Mouse (Mus musculus): ENCODE results near the gene Alk. TPM values are rescaled to one million over a fixed set of nuclear protein-coding genes. Genes with fewer than 3 reads are reported as not detected.

The Alk gene
- polyA plus RNA-seq, 1 experiment from 2014 or later: 0.11 TPM

DNA sequence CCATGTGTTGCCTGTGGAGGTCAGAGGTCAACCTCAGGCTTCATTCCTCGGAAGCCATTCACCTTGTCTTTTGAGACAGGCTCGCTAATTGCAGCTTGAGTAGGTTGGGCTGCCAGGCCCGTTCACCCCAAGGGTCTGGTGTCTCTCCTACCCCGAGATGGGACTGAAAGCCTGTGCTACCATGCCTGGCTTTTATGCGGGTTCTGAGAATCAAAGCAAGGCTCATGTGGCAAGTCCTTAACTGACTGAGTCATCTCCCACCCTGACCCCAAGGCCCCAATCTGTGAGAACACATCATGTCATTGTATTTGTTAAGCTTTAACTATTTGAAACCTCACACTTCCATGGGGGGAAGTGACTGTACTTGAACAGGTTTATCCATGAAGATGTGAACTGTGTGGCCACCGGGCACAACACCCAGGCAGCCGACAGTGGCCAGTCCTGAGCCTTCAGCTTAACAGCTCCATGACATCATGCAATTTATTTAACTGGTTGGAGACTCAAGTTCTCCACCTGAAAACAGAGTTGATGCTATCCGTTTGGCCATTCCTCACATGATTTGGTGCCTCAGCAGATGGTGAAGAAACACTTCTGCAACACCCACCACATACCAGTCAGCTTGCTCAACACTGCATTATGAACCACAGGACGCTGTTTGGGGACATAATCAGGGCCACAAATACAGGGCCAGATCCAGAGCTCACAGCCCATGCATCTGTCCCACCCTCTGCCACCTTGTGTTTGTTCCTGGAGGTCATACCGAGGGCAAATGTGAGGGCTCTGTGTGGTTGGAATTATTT, 446.4 kb downstream of the Alk start:
- H3K9ac ChIP-seq (ENCODE audit: low read depth, low read length): no peak overlapping the region
- ATAC-seq (replicated peaks; ENCODE audit: low FRiP score, low read depth): no peak
- H3K36me3 ChIP-seq (ENCODE audit: insufficient read depth, low read length): no peaks in the 10 kb centered on the region
- H3K27me3 ChIP-seq (ENCODE audit: insufficient read depth, low read length): no peaks in the 10 kb centered on the region
- no peaks in the 10 kb centered on the region for H3K4me1 ChIP-seq (replicated peaks; ENCODE audit: insufficient read depth, low read length)
- no peaks in the 10 kb centered on the region for H3K9me3 ChIP-seq (replicated peaks; ENCODE audit: low read length)
- H3K4me2 ChIP-seq (ENCODE audit: low read length): no peak overlapping the region
- 72% methylated on average over 10 of the region's 10 CpGs for WGBS
- DNase-seq (ENCODE audit: low spot score): no peak
- H3K27ac ChIP-seq: no peak overlapping the region
- no peak overlapping the region for H3K4me3 ChIP-seq (replicated peaks; ENCODE audit: low read depth, low read length)
- no peak for TF ChIP-seq CTCF (IDR thresholded peaks at IDR 0.05; ENCODE audit: low read depth)

DNA sequence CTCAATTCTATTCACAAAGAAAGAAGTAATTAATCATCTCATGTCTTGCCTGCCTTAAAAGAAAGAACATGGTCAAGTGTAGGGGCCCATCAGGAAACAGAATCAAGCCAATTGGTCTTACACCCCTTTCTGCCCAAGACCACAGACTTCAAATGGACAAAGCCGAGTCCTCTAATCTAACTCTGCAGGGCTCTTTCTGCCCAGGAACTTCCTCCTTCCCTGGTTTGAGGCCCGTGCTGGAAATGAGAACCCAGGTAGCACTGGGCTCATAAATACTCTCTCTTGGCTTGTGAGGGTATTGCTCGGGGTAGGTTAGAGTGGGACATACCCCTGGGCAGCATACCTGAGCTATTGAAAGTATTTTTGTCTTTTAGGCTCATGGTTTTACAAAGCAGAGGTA, 451.4 kb downstream of the Alk start:
- DNase-seq (ENCODE audit: low spot score) (no peak), ATAC-seq (replicated peaks; ENCODE audit: low FRiP score, low read depth) (no peak)
- Histone ChIP-seq H3K9me3 (replicated peaks; ENCODE audit: low read length) (no peaks in the 10 kb centered on the region), H3K27ac (no peak overlapping the region), H3K9ac (ENCODE audit: low read depth, low read length) (no peak overlapping the region), H3K4me2 (ENCODE audit: low read length) (no peak overlapping the region), H3K4me1 (replicated peaks; ENCODE audit: insufficient read depth, low read length) (no peaks in the 10 kb centered on the region), H3K4me3 (replicated peaks; ENCODE audit: low read depth, low read length) (no peak overlapping the region), H3K36me3 (ENCODE audit: insufficient read depth, low read length) (no peaks in the 10 kb centered on the region), H3K27me3 (ENCODE audit: insufficient read depth, low read length) (no peaks in the 10 kb centered on the region)
- 84% methylated on average over 3 of the region's 3 CpGs for WGBS
- no peak for TF ChIP-seq CTCF (IDR thresholded peaks at IDR 0.05; ENCODE audit: low read depth)

DNA sequence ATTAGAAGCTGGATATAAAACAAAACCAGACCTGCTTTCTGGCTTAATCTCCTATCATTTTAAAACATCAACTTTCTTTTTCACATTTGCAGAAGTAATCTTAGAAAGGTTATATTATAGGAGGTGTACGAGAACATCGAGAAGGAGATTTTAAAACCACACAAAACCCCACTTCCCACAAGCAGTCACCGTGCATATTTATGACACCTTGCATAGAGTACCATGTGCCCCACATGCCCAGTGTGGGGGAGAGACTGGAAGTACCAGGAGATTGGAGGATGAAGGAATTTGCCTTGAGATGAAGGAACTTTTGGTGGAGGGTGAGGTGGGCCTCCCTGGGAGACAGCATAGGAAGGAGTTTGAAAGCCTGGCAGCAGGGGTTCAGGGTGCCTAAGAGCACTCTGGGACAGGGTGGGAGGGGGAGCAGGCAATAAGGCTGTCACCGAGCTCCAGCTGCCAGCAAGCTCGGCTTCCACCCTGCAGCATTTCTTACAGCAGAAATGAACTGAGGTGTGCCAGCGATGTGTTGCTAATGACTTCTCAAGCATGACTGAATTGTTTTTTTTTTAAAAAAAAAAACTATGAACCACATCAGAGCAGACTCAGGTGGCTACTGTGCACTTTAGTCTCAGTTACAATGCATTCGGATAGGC, 459.4 kb downstream of the Alk start:
- TF ChIP-seq CTCF (IDR thresholded peaks at IDR 0.05; ENCODE audit: low read depth): no peak
- H3K9ac ChIP-seq (ENCODE audit: low read depth, low read length): no peak overlapping the region
- peak; percentile 49 for ATAC-seq (replicated peaks; ENCODE audit: low FRiP score, low read depth)
- no peaks in the 10 kb centered on the region for H3K36me3 ChIP-seq (ENCODE audit: insufficient read depth, low read length)
- H3K27me3 ChIP-seq (ENCODE audit: insufficient read depth, low read length): no peaks in the 10 kb centered on the region
- no peaks in the 10 kb centered on the region for H3K4me1 ChIP-seq (replicated peaks; ENCODE audit: insufficient read depth, low read length)
- H3K27ac ChIP-seq: no peak overlapping the region
- no peaks in the 10 kb centered on the region for H3K9me3 ChIP-seq (replicated peaks; ENCODE audit: low read length)
- no peak overlapping the region for H3K4me3 ChIP-seq (replicated peaks; ENCODE audit: low read depth, low read length)
- 36% methylated on average over 7 of the region's 7 CpGs for WGBS
- H3K4me2 ChIP-seq (ENCODE audit: low read length): no peak overlapping the region
- DNase-seq (ENCODE audit: low spot score): peak; percentile 63

DNA sequence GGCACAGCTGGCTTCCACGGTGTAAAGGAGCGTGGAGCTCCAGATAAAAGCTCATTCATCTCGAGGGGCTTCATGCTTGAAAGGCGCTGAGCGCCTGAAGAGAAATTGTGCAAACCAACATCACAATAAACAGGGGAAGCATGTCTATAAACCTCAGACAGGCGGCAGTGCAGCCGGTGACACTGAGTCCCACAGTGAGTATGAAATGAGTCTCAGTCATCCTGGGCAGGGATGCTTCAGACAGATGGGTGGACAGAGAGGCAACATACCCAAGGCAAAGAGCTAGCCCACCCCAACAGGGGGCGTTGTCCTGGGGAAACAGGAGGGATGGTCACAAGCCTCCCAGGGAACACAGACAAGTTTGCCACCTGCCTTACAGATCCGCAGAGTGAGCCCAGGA, 460.0 kb downstream of the Alk start:
- Histone ChIP-seq H3K36me3 (ENCODE audit: insufficient read depth, low read length) (no peaks in the 10 kb centered on the region), H3K4me2 (ENCODE audit: low read length) (no peak overlapping the region), H3K9me3 (replicated peaks; ENCODE audit: low read length) (no peaks in the 10 kb centered on the region), H3K27me3 (ENCODE audit: insufficient read depth, low read length) (no peaks in the 10 kb centered on the region), H3K27ac (no peak overlapping the region), H3K9ac (ENCODE audit: low read depth, low read length) (no peak overlapping the region), H3K4me1 (replicated peaks; ENCODE audit: insufficient read depth, low read length) (no peaks in the 10 kb centered on the region), H3K4me3 (replicated peaks; ENCODE audit: low read depth, low read length) (no peak overlapping the region)
- ATAC-seq (replicated peaks; ENCODE audit: low FRiP score, low read depth) (no peak), DNase-seq (ENCODE audit: low spot score) (no peak)
- WGBS: 45% methylated on average over 9 of the region's 9 CpGs
- TF ChIP-seq CTCF (IDR thresholded peaks at IDR 0.05; ENCODE audit: low read depth): no peak; the same call in 1 of the 2 replicates

DNA sequence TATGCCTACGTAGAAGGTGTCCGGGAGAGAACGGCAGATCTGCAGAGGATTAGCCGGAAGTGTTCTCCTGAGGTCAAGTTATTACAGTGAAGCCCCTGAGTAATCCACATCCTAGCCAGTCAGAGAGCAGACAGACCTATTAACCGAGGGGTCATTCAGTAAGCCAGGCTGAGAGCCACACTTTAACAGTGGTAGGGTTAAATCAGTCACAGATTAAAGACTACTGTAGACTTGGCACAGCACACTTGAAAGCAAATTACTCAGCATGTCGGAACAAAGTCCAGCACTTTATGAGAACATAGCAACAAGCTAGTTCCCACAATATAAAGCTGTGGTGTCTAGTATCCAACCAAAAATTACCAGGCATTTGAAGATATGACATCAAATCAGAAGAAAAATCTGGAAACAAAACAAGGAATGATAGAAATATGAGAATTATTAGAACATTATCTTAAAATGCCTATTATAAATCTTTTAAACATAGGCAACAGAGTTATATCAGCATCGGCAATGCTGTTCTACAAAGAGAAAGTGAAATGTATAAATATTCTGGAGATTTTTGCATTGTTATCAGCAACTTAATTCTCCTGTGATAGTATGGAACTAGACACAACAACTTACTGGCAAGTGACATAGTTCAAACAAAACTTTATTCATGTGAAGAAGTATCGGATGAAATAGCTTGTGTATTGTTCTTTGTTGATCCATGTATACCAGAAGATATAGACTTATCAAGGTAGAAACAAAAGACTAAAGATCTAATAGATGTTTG, 472.1 kb downstream of the Alk start:
- Histone ChIP-seq H3K4me1 (replicated peaks; ENCODE audit: insufficient read depth, low read length) (no peaks in the 10 kb centered on the region), H3K9me3 (replicated peaks; ENCODE audit: low read length) (no peaks in the 10 kb centered on the region), H3K27ac (no peak overlapping the region), H3K4me3 (replicated peaks; ENCODE audit: low read depth, low read length) (no peak overlapping the region), H3K27me3 (ENCODE audit: insufficient read depth, low read length) (no peaks in the 10 kb centered on the region), H3K4me2 (ENCODE audit: low read length) (no peak overlapping the region), H3K36me3 (ENCODE audit: insufficient read depth, low read length) (no peaks in the 10 kb centered on the region), H3K9ac (ENCODE audit: low read depth, low read length) (no peak overlapping the region)
- no peak for TF ChIP-seq CTCF (IDR thresholded peaks at IDR 0.05; ENCODE audit: low read depth)
- ATAC-seq (replicated peaks; ENCODE audit: low FRiP score, low read depth): peak; percentile 93
- DNase-seq (ENCODE audit: low spot score): peak; percentile 39
- WGBS: 60% methylated on average over 8 of the region's 8 CpGs

DNA sequence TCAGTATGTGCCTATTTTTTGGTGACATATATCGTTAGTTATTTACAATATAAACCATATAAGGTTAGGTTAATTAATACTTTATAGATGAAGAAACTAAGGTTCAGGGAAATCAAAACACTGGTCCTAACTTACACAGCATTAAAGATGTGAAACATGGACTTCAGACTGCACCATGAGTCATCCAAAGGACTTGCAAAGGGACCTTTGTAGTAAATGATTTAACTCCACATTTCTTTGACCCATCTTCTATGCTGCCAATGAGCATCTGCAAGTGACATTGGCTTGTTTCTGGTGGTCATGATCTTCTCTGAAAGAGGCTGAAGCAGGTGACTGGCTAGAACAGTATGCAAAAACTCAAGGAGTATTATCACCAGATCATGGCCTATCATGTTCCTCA, 482.8 kb downstream of the Alk start:
- DNase-seq (ENCODE audit: low spot score): peak; percentile 12
- no peaks in the 10 kb centered on the region for H3K4me1 ChIP-seq (replicated peaks; ENCODE audit: insufficient read depth, low read length)
- no peaks in the 10 kb centered on the region for H3K27me3 ChIP-seq (ENCODE audit: insufficient read depth, low read length)
- WGBS: 91% methylated on average over 1 of the region's 1 CpGs
- no peaks in the 10 kb centered on the region for H3K36me3 ChIP-seq (ENCODE audit: insufficient read depth, low read length)
- H3K9ac ChIP-seq (ENCODE audit: low read depth, low read length): no peak overlapping the region
- H3K4me2 ChIP-seq (ENCODE audit: low read length): no peak overlapping the region
- no peak overlapping the region for H3K27ac ChIP-seq
- no peak overlapping the region for H3K4me3 ChIP-seq (replicated peaks; ENCODE audit: low read depth, low read length)
- no peak for TF ChIP-seq CTCF (IDR thresholded peaks at IDR 0.05; ENCODE audit: low read depth)
- ATAC-seq (replicated peaks; ENCODE audit: low FRiP score, low read depth): no peak
- no peaks in the 10 kb centered on the region for H3K9me3 ChIP-seq (replicated peaks; ENCODE audit: low read length)

Data from kidney, postnatal 0 days (tissue).